Mouse (Mus musculus) kidney, adult 11 months (tissue): ENCODE results near the gene Cby1.
"Not testable (repeated sequence)": the region's sequence is repeated elsewhere in the genome, so short reads cannot be mapped to it uniquely, and the experiment has no call there.

Experiments
- DNase-seq: peaks from one replicate; pipeline ENCODE4 v3.0.0; 2022

The Cby1 gene

DNA sequence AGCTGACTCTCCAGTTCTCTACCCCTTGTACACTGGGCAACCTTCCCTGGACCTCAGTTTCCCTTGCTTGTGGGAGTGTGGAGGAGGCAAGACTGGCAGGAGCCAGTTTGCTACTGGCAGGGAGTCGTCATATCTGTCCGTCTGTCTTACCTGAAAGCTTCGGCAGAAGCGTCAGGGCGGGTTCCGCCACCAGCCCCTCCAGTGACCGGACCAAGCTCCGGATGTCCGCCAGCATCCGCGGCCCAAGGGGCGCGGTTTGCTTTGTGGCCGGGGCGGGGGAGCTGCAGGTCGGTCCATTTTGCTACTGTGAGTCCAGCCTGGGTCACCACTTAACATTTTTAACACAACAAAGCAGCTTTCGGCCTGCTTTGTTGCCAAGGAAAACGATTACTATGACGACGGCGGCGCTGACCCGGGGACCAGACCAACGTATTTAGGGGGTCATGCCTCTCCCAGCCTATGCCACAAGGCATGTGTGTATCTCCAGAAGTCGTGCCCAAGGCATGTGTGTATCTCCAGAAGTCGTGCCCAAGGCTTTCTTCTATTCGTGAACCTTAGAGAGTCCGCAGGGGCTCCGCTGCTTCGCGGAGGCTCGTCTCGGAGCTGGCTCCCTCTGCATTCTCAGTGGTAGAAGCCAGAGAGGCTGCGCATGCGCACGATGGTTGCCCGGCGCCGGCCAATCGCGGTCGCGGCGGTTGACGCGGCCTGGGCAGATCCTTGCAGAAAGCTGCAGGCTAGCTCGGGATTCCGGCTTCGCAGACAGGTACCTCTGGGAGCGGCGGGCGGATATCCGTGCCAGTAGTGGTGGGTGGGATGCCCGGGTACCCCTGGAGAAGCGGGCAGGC is at the start of gene Cby1, which contains the start of gene Fam227a:
Gene Cby1 (plus strand): TSS at position 669 of the 845 bp plus-strand sequence.
Gene Fam227a (minus strand): TSS at position 426 of the 845 bp plus-strand sequence.
- peak; percentile 91 for DNase-seq

GRCm38 (mm10) chr15:79609226-79609625 is 49.8 kb upstream of the Cby1 start:
- DNase-seq, result no peak

DNA sequence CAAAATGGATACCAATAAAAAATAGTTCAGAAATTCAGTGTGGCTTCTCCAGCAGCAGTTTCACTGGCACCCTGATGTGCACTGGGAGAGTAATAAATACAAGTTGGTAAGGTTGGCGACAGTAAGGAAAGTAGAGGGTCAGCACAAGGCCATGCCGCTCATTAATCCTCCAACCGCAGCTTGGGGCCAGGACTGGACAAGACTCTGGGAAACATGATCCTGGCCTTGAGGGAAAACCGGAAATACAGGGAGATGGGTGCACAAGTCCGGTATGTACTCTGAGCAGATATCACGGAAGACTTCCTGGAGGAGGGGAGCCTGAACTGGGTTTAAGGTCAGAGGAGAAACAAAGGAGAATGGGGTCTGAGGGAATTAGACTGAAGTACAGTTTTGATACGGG is 43.5 kb upstream of the Cby1 start:
- no peak for DNase-seq

- no peak for DNase-seq
These were observed 42.3 kb upstream of the Cby1 start for GRCm38 (mm10) chr15:79616729-79617128.

GRCm38 (mm10) chr15:79617135-79617534 is 41.9 kb upstream of the Cby1 start:
- no peak for DNase-seq

DNA sequence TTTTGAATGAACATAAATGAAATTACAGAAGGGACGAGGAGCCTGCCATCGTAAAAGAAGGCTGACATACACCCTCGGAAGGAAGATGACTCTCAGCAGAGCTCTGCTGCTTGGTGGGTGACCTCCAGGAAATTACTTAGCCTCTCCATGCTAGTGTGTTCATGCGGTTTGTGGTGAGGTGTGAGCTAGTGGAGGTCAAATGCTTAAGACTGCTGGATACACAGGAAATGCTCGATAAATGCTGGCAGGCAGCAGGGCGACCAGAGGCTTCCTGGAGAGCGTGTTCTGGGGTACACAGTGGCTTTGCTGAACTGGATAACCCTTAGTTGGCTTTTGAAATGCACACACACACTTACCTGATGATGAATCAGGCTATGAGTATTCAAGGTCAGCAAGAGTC is 40.5 kb upstream of the Cby1 start:
- DNase-seq, result no peak

DNA sequence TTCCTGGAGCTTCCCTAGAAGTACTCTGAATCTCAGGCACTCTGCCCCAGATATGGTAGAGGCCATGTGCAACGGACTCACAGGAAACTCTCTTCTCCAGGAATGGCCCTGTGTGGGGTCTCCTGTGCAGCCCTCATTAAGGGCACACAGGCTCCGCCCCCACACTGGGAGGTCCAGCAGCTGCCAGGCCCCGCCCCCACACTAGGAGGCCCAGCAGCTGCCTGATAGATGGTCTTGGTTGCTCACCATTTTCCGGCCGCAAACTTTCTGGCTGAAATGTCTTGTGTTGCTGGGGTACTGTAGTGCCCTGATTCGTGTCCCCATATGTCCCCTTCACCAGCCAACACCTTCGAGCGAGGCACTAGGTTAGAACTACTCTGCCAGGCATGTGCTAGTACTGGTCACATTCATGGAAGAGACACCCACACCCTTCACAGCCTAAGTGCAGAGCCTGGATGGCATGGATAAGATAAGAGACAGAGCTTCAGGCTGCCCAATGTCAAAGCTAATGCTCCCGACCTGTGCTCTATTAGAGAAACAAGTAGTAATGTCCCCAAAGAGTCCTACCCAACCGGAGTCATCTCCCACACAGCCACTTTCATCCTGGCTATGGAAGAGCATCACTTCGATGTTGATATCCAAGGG is 39.1 kb upstream of the Cby1 start:
- DNase-seq, result no peak

DNA sequence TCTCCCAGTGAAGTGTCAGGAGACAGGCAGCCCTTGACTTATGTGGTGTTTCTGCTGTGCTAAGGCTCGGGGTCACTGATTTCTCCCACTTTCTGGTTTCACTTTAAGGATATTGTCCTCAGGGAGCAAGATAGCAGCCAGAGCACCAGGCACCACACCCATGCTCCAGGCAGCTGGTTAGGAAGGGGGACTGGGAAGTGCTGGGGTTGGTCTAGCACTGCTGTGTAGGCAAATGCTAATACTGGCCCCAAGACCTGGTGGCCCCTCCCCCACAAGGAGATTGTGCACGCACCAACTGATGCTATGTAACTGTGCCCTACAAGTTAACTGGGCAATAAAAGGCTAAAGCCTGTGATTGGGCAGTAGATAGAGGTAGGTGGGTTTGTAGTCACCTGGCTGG is 28.5 kb upstream of the Cby1 start:
- no peak for DNase-seq

DNA sequence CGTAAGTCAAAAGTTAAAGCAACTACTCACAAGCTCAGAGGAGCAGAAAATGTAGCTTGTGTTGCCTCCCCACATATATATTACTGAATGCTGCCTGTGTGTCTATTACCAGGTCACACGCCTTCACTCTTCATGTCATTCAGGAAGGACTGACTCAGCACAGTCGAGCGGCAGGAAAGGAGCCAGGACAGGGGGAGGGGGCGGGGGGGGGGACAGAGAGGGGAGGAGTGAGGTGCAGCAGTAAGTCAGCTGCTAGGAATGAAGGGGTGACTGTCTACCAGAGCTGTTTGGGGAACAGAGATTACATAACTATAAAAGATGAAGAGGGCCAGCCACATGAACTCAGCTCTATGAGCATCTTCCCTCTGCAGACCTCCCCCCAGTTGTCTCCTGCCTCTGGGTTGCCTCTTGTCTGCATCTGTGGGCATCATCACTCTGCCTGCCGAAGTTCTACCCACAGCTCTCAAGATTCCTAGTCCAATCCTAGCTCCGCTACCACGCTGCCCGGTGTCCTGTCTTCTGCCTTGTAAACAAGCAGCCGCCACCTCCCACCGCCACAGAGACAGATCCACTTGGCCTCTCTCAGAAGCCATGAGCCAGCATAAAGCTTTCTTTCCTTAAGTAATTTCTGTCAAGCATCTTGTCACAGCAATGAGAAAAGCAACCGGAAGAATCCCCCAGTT is 17.7 kb upstream of the Cby1 start:
- DNase-seq, result no peak

GRCm38 (mm10) chr15:79645483-79645882 is 13.5 kb upstream of the Cby1 start:
- DNase-seq, result no peak

DNA sequence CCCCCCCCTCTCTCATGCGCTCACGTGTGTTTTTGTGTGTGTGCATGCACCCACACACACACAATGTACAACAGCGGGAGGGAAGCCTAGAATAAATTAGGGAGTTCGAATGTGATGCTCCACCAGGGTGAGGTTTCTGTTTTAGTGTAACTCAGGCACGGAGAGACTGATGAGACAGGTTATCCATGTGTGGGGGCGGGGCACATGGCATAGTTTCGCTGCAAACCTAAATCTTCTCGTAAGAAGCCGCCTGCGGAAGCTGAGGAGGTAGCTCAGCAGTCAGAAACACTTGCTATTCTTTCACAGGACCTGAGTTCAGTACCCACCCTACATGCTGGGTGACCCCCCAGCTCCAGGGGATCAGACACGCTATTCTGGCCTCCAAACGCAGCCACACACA is 10.9 kb upstream of the Cby1 start:
- no peak for DNase-seq

- DNase-seq, result no peak
These were observed 8.4 kb upstream of the Cby1 start for GRCm38 (mm10) chr15:79650569-79650968.

GRCm38 (mm10) chr15:79651481-79651880 is 7.5 kb upstream of the Cby1 start:
- DNase-seq, result no peak

GRCm38 (mm10) chr15:79656451-79656850 is 2.5 kb upstream of the Cby1 start:
- no peak for DNase-seq

DNA sequence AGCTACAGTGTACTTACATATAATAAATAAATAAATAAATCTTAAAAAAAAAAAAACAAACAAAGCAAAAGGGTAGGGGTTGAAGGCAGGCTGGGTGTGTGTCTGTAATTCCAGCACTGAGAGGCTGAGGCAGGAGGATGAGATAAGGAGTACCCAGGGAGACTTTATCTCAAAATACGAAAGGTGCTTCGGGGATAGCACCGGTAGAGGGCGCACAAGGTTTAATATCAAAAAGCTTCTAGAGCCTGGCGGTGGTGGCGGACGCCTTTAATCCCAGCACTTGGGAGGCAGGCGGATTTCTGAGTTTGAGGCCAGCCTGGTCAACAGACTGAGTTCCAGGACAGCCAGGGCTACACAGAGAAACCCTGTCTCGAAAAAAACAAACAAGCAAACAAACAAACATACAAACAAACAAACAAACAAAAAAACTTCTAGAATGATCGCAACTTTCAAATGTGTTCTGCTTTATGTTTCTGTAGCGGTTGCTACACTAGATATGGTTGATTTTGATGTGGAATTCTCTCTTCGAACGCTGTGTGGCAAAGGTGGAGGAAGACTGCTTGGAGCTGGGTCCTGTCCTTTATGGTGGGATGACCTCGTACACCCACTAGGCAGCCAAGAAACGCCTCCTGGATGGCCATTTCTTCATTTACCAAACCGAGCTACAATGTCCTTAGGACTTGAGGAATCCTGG is 1.0 kb upstream of the Cby1 start:
- DNase-seq, result peak; percentile 79

- DNase-seq, result no peak
These were observed 2.9 kb downstream of the Cby1 start for GRCm38 (mm10) chr15:79661852-79662251.

DNA sequence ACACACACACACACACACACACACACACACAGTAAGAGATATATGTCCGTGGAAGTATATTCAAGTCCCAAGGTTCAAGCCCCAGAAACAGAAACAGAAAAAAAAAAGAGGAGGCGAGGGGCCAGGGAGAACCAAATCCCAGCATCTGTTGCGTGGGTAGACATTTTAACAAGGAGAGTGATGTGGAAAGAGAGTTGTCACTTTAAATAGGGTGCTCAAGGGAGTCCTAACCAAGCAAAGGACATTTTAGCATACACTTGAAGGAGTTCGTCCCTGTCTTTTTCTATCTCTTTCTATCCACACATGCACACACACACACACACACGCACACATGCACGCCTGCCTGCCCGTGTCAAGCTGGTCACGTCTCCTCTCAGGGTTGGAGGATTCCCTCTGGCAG is 5.7 kb downstream of the Cby1 start:
- DNase-seq, result no peak

DNA sequence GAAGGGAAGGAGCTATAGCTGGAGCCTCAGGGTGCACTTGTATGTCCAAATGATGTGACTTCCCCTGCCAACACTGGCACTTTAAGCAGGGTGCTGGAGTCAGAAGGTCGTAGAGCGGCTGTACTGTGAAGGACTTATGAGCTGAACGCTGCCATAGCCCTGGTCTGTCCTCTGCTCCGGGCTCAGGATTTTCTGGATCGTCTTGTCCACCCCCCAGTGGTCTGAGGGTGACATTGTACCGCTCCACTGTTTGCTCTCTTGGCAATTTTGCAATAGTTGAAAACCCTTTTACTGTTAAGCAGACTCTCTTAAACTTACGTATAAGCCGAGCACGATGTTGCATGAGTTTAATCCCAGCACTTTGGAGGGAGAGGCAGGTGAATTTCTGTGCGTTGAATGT is 10.2 kb downstream of the Cby1 start:
- no peak for DNase-seq

DNA sequence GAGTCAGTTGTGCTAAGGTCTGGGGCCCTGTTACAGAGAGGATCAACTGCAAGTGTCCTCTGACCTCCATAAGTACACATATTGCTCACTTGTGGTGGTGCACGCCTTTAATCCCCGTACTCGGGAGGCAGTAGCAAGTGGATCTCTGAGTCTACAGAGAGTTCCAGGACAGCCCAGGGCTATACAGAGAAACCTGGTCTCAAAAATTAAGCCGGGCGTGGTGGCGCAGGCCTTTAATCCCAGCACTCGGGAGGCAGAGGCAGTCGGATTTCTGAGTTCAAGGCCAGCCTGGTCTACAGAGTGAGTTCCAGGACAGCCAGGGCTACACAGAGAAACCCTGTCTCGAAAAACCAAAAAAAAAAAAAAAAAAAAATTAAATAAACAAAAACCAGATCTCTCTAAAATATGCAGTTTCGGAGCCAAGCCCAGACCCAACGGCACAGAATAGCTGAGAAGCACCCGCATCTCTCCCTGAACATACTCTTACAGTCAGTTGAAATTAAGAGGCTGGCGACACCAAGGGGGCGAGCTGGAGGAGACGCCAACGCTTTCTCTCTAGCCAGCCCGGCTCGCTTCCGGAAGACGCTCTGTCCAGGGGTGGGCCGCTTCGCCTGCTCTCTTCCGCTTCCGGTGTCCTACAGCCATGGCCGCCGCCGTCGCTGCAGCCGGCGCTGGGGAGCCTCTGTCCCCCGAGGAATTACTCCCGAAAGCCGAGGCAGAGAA is 11.4 kb downstream of the Cby1 start, which contains the start of gene Tomm22:
Gene Tomm22 (plus strand): TSS at position 613 of the 723 bp plus-strand sequence.
- DNase-seq, result peak; percentile 88

DNA sequence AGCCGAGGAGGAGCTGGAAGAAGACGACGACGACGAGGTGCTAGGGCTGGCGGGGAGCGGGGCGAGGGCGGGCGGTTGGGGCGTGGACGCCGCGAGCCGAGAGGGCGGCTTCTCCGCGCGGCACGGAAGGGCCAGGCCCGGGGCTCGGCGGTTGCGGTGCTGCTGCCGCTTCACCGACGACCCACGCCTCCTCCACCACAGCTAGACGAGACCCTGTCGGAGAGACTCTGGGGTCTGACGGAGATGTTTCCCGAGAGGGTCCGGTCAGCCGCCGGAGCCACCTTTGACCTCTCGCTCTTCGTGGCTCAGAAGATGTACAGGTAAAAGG is 11.9 kb downstream of the Cby1 start:
- DNase-seq, result no peak

DNA sequence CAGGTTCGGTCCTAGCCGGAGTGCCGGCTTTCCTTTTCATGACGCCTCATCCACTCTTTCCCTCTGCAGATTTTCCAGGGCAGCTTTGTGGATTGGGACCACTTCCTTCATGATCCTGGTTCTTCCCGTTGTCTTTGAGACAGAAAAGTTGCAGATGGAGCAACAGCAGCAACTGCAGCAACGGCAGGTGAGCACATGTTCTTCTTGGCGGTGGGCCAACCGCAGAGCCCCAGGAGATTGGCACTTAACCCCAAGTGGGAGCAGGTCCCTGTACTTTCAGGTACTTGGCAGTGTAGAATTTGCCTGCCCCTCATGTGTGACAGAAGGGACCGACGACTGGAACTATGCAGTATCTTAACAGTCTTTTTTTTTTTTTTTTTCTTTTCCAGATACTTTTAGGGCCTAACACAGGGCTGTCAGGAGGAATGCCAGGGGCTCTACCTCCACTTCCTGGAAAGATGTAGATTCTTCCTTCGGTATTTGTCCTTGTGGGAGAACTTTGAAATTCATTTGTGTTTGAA is 12.9 kb downstream of the Cby1 start:
- DNase-seq, result not testable (repeated sequence)

GRCm38 (mm10) chr15:79677936-79678335 is 18.9 kb downstream of the Cby1 start:
- DNase-seq, result no peak
